In genomic region chr19:45304538-45304937, GRCm38 (mm10) we compare ENCODE assay signal across 19 mouse cellular contexts. TPM values are rescaled to one million over a fixed set of nuclear protein-coding genes. Genes with fewer than 3 reads are reported as not detected.
A peak's percentile ranks its signal among the peaks of the same experiment; 100 is the strongest.
DNase-seq lines count a peak whose midpoint lies in the region; ATAC-seq and TF ChIP-seq lines count a peak whose summit lies in the region.
"Had no signal": no experiment of that assay in that cellular context is flagged by ENCODE, and none has a peak within 500 bp of the region (broad histone marks: within the 10 kb centered on the region; RNA-seq: fewer than 3 reads in every experiment).

No protein-coding gene starts in this region.

- no peaks in the 10 kb centered on the region for H3K9me3 ChIP-seq in hindbrain, embryonic 14.5 days (ENCODE audit: control insufficient read depth, low read length)
- no peaks in the 10 kb centered on the region for H3K9me3 ChIP-seq in hindbrain, embryonic 16.5 days (ENCODE audit: control insufficient read depth, low read length)
- no peaks in the 10 kb centered on the region for H3K9me3 ChIP-seq in limb, embryonic 14.5 days (ENCODE audit: control insufficient read depth, low read length)
- H3K9me3 ChIP-seq: embryonic facial prominence, embryonic 13.5 days; forebrain, embryonic 13.5 days; heart, embryonic 13.5 days; hindbrain, embryonic 10.5 days; midbrain, embryonic 15.5 days had no signal

- 20% methylated on average over 8 of the region's 8 CpGs for WGBS in hindbrain, embryonic 14.5 days
- 11% methylated on average over 8 of the region's 8 CpGs for WGBS in hindbrain, embryonic 16.5 days
- 4% methylated on average over 8 of the region's 8 CpGs for WGBS in limb, embryonic 14.5 days

- no peak for TF ChIP-seq POLR2A in limb, embryonic 14.5 days (IDR thresholded peaks at IDR 0.05; ENCODE audit: borderline replicate concordance, extremely low read depth, insufficient read depth, insufficient read length)

- no peak overlapping the region for H3K4me3 ChIP-seq in hindbrain, embryonic 14.5 days (replicated peaks; ENCODE audit: low read length)
- H3K4me3 ChIP-seq in hindbrain, embryonic 16.5 days (ENCODE audit: low read length): no peak overlapping the region
- no peak overlapping the region for H3K4me3 ChIP-seq in limb, embryonic 14.5 days (replicated peaks; ENCODE audit: low read length)
- H3K4me3 ChIP-seq: embryonic facial prominence, embryonic 13.5 days; forebrain, embryonic 13.5 days; heart, embryonic 13.5 days; hindbrain, embryonic 10.5 days; midbrain, embryonic 15.5 days had no signal

- H3K4me1 ChIP-seq in hindbrain, embryonic 14.5 days (replicated peaks; ENCODE audit: control insufficient read depth, insufficient read depth, low read length): peaks cover 40% of the 10 kb centered on the region
- H3K4me1 ChIP-seq in hindbrain, embryonic 16.5 days (ENCODE audit: control insufficient read depth, insufficient read depth, low read depth, low read length): peaks cover 37% of the 10 kb centered on the region
- H3K4me1 ChIP-seq in limb, embryonic 14.5 days (ENCODE audit: control insufficient read depth, insufficient read depth, low read length): peaks cover 14% of the 10 kb centered on the region

- no peak for ATAC-seq in hindbrain, embryonic 14.5 days (ENCODE audit: low FRiP score)
- no peak for ATAC-seq in hindbrain, embryonic 16.5 days
- peak; percentile 73 for ATAC-seq in limb, embryonic 14.5 days (ENCODE audit: low FRiP score, low read depth)
- ATAC-seq: activated CD4-positive, CD25-positive, alpha-beta regulatory T cell, adult 4 months; forebrain, embryonic 13.5 days; midbrain, embryonic 15.5 days had no signal

- no peak overlapping the region for H3K4me2 ChIP-seq in hindbrain, embryonic 14.5 days (replicated peaks)
- no peak overlapping the region for H3K4me2 ChIP-seq in hindbrain, embryonic 16.5 days (ENCODE audit: low read length)
- H3K4me2 ChIP-seq in limb, embryonic 14.5 days (replicated peaks; ENCODE audit: low read depth, low read length, severe bottlenecking): no peak overlapping the region
- H3K4me2 ChIP-seq: embryonic facial prominence, embryonic 13.5 days; forebrain, embryonic 13.5 days; heart, embryonic 13.5 days; midbrain, embryonic 15.5 days had no signal

- H3K27ac ChIP-seq in hindbrain, embryonic 14.5 days: peak overlapping the region; percentile 39; the same call in 1 of the 2 replicates
- H3K27ac ChIP-seq in hindbrain, embryonic 16.5 days (ENCODE audit: low read depth, low read length): no peak overlapping the region
- H3K27ac ChIP-seq in limb, embryonic 14.5 days (replicated peaks; ENCODE audit: low read depth, low read length): no peak overlapping the region
- H3K27ac ChIP-seq: embryonic facial prominence, embryonic 13.5 days; forebrain, embryonic 13.5 days; heart, embryonic 13.5 days; hindbrain, embryonic 10.5 days; liver, embryonic 14.5 days; midbrain, embryonic 15.5 days; stomach, postnatal 0 days had no signal

- no peaks in the 10 kb centered on the region for H3K36me3 ChIP-seq in hindbrain, embryonic 14.5 days (replicated peaks; ENCODE audit: control insufficient read depth, insufficient read depth)
- H3K36me3 ChIP-seq in hindbrain, embryonic 16.5 days (ENCODE audit: control insufficient read depth, insufficient read depth, low read length): no peaks in the 10 kb centered on the region
- no peaks in the 10 kb centered on the region for H3K36me3 ChIP-seq in limb, embryonic 14.5 days (ENCODE audit: control insufficient read depth, insufficient read depth, low read length)
- H3K36me3 ChIP-seq: embryonic facial prominence, embryonic 13.5 days; heart, embryonic 13.5 days; hindbrain, embryonic 10.5 days; midbrain, embryonic 15.5 days had no signal

- H3K27me3 ChIP-seq in hindbrain, embryonic 14.5 days (ENCODE audit: control insufficient read depth, insufficient read depth, low read length): peaks cover 45% of the 10 kb centered on the region
- no peaks in the 10 kb centered on the region; the same call in 1 of the 2 replicates for H3K27me3 ChIP-seq in hindbrain, embryonic 16.5 days (replicated peaks; ENCODE audit: control insufficient read depth, insufficient read depth, low read length)
- H3K27me3 ChIP-seq in limb, embryonic 14.5 days (ENCODE audit: control insufficient read depth, insufficient read depth, low read length): peaks cover 38% of the 10 kb centered on the region

- H3K9ac ChIP-seq in hindbrain, embryonic 14.5 days: 0 out of 2 replicates have a peak overlapping the region, but pooled peaks have one; percentile 20
- no peak overlapping the region for H3K9ac ChIP-seq in hindbrain, embryonic 16.5 days (ENCODE audit: low read depth, low read length)
- no peak overlapping the region for H3K9ac ChIP-seq in limb, embryonic 14.5 days (ENCODE audit: low read depth, low read length, severe bottlenecking)
- H3K9ac ChIP-seq: embryonic facial prominence, embryonic 13.5 days; forebrain, embryonic 13.5 days; heart, embryonic 13.5 days; liver, embryonic 14.5 days; midbrain, embryonic 15.5 days had no signal

- DNase-seq in hindbrain, embryonic 14.5 days (ENCODE audit: low spot score): no peak
- DNase-seq in layer of hippocampus, adult 9-11 months: peak; percentile 54
- DNase-seq in layer of hippocampus, postnatal 36 days: no peak
- peak; percentile 86 for DNase-seq in brain, adult 2 months (ENCODE audit: low read depth, low spot score)
- peak; percentile 55 for DNase-seq in limb, embryonic 14.5 days (ENCODE audit: low spot score)
- DNase-seq in ovary, postnatal 36 days (ENCODE audit: low spot score): no peak
- DNase-seq in spleen, postnatal 14 days (ENCODE audit: low spot score in 2 of 2): no peak
- DNase-seq: cerebellum, adult 9-10 months; gastrocnemius, postnatal 36 days; lung, postnatal 14 days had no signal

RNA-seq across cellular contexts. Expression of gene Btrc, which starts 59.0 kb away (rescaled TPM):
- polyA plus RNA-seq in hindbrain, embryonic 14.5 days (2014; fragmentation: Nextera tagmentation; extraction: Ambion mirVana): 74.3 TPM in 2 replicates
- polyA plus RNA-seq in hindbrain, embryonic 16.5 days (2015; fragmentation: Nextera tagmentation; extraction: Ambion mirVana): 63.4 and 69.2 TPM in 2 replicates
- 10 to 100 TPM; 90.8 to 98.2 TPM for total RNA-seq in layer of hippocampus, postnatal 36 days (2021)
- 38.3 and 41.5 TPM in 2 replicates for polyA plus RNA-seq in limb, embryonic 14.5 days (2012; rRNA removed)
- 44.1 and 47.5 TPM in 2 replicates for polyA plus RNA-seq in limb, embryonic 14.5 days (2014; fragmentation: Nextera tagmentation; extraction: Ambion mirVana)

Comparison
In these comparisons a context has a peak if more than half of its experiments do, and no peak if none do; other contexts are left out.
1. DNase-seq: peak in layer of hippocampus, adult 9-11 months (single experiment), brain, adult 2 months (single experiment) and limb, embryonic 14.5 days (single experiment); none in hindbrain, embryonic 14.5 days (single experiment), layer of hippocampus, postnatal 36 days (0 of 2), ovary, postnatal 36 days (single experiment) and spleen, postnatal 14 days (0 of 2).